Mouse (Mus musculus): ENCODE measurements at regions not wholly inside any gene's neighbourhood (a gene's known extent, or its start where the extent isn't known, plus 50 kb on each side); places are given as distances from the start of the nearest gene placed in this dataset.

GRCm38 (mm10) chr14:80559950-80560349 lies 576.1 kb downstream of the Olfm4 start:
- WGBS = 76% methylated on average over 11 of the region's 11 CpGs
- Histone ChIP-seq H3K4me3 (no peak overlapping the region), H3K9me3 (replicated peaks) (no peaks in the 10 kb centered on the region), H3K9ac (no peak overlapping the region), H3K27ac (ENCODE audit: poor library complexity, severe bottlenecking) (no peak overlapping the region), H3K4me2 (no peak overlapping the region), H3K4me1 (replicated peaks) (no peaks in the 10 kb centered on the region), H3K36me3 (no peaks in the 10 kb centered on the region), H3K27me3 (replicated peaks) (no peaks in the 10 kb centered on the region)
- ATAC-seq (ENCODE audit: insufficient number of reproducible peaks, low FRiP score) = no peak

All from heart, embryonic 12.5 days (tissue).